Mouse (Mus musculus) urinary bladder, postnatal 0 days (tissue): ENCODE results near the gene Fhad1. TPM values are rescaled to one million over a fixed set of nuclear protein-coding genes. Genes with fewer than 3 reads are reported as not detected.

ENCODE experiments used
- polyA plus RNA-seq: library from polyadenylated mRNA; unstranded; fragments of >200 nt; fragmentation: Nextera tagmentation; extraction: Ambion mirVana; gene quantifications from 2 replicates; pipeline ENCODE4 v1.2.1, GENCODE M21; 2015

Fhad1 gene
- polyA plus RNA-seq = 0.88 and 1.2 TPM in 2 replicates

GRCm38 (mm10) chr4:142014659-142015608, at the start of gene Fhad1:
TSS of gene Fhad1 (minus strand) at chr4:142015082.

GRCm38 (mm10) chr4:141874601-141875460, 140.1 kb downstream of the Fhad1 start, which contains the start of gene Efhd2:
TSS of gene Efhd2 (minus strand) at chr4:141874920.

GRCm38 (mm10) chr4:141845999-141846398, 168.9 kb downstream of the Fhad1 start, which contains the start of gene Ctrc:
TSS of gene Ctrc (minus strand) at chr4:141846359.

Other genes starting within 250 kb of the Fhad1 start
- gene Dnajc16, start 224.2 kb downstream of the Fhad1 start, polyA plus RNA-seq = 7.7 and 9.1 TPM in 2 replicates
- gene Casp9, start 221.5 kb downstream of the Fhad1 start, polyA plus RNA-seq = 11.0 and 14.0 TPM in 2 replicates
- not detected in 2 replicates for gene Cela2a, start 188.9 kb downstream of the Fhad1 start, polyA plus RNA-seq
- not detected in 2 replicates for gene Ctrc, start 168.7 kb downstream of the Fhad1 start, polyA plus RNA-seq
- gene Efhd2, start 140.2 kb downstream of the Fhad1 start, polyA plus RNA-seq = 76.9 and 80.6 TPM in 2 replicates
- gene Tmem51, start 69.2 kb upstream of the Fhad1 start, polyA plus RNA-seq = 42.1 and 45.6 TPM in 2 replicates
- 9.5 and 11.6 TPM in 2 replicates for gene Kazn, start 224.3 kb upstream of the Fhad1 start, polyA plus RNA-seq